Mouse (Mus musculus) cerebral cortex, adult 2 months (tissue): Measurements from ENCODE around the gene Tmem270.

Experiments used
- WGBS: fragments of 180-500 bp; shearing (Covaris S2); methylation state at CpG from one replicate; pipeline ENCODE4 v1.1.7; 2018; 5-methylcytosine and 5-hydroxymethylcytosine counted together

The Tmem270 gene

DNA sequence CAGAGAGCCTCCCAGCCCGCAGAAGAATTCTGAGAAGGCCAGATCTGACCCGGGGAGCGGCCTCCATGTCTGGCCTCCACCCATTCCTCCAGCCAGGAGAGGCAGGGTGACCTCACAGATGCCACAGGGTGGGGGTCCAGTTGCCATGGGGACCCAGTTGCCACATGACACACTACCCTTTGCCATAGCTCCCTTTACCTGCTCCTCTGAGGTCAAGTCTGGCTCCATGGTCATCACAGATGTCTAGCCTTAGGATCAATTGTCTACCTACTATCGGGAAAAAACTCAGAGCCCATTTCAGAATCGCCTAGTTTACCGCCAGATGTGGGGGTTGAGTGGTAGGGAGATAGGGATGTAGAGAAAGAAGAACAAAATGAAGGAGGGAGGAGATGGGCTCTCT, at the start of gene Tmem270:
Gene Tmem270 (minus strand): TSS at position 101 of the 400 bp plus-strand sequence.
- 88% methylated on average over 6 of the region's 6 CpGs for WGBS

- 80% methylated on average over 5 of the region's 5 CpGs for WGBS
Observed at GRCm38 (mm10) chr5:134955491-134955890, 49.0 kb upstream of the Tmem270 start.

DNA sequence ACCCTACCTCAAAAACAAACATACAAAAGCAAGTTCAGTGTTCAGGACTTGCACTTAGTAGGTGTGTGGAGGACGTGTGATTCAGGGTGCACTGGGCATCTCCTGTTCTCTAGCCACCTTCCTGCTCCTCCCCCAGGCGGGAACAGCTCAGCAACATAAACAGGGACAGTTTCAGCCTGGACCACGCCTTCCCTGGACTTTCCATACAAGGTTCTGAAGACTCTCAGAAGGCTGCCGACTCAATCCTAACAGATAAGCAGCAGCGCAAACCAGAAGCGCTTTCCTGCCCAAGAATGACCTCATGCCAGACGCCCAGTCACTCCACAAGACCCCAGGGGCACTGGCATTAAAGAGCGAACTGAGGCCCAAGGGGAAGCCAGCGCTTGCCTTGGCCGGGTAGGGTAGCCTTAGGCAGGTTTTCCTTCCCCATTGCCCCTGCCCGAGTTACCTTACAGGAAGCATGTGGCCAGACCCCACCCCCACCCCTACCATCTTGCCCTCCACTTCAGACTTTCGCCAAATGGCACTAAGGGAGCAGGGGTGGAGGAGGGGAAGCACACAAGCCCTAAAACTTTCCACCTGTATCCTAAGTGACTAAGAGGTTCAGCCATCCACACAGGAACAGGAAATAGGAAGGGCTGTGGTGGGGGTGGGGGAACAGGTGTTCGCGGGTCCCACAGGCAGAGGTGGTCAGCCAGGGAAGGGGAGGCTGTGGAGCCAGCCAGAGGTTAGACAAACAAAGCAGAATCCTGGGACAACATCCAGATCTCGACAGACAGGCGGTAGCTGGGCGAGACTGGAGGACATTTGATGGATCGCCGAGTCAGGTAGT, 44.7 kb upstream of the Tmem270 start:
- 51% methylated on average over 19 of the region's 19 CpGs for WGBS

DNA sequence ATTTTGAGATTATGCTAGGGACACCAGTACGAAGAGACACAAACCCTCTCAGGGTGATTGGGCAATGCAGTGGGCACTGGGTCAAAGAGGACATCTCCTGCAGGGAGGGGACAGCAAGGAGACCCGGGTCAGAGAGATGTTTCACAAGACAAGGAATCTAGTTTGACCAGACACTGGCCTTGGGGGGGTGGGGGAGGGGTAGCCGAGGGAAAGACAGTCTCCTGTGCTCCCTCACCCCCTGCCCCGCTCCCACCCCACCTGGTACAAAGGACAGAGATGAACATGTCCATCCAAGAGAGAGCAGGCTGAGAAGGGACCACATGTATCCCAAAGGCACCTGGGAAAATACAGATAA, 41.5 kb upstream of the Tmem270 start:
- 63% methylated on average over 4 of the region's 4 CpGs for WGBS

DNA sequence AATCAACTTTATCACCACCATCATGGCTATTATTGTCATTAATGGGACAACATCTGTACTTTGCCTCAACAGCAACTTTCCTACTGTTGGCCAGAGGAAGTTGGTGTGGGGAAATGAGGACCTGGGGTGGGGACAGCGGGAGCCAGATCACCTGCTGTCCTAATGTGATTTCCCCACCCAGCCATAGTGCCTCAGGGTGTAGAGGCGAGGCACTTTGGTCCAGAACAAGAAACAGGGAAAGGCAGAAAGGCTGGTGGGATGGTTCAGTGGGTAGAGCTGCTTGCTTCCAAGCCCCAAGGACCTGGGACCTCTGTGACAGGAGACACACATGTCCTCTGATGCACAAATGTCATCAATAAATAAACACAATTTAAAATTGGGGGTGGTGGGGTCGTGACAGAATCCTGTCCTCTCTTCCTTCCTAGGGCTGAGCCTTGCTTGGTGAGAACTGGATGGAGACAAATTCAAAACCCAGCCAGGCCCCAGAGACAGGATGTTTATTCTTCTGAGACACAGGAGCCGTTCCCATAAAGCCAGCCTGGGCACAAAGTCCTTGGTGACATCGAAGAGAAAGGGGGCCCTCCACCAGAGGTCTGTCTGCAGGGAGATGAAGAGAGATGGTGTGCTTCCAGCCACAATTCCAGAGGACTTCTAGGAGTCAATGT, 41.0 kb upstream of the Tmem270 start:
- WGBS: 76% methylated on average over 5 of the region's 5 CpGs

- WGBS: 35% methylated on average over 11 of the region's 11 CpGs
Observed at GRCm38 (mm10) chr5:134946857-134947255, 40.3 kb upstream of the Tmem270 start, which contains the start of gene Cldn4. TSS of gene Cldn4 (minus strand) at chr5:134946934.

DNA sequence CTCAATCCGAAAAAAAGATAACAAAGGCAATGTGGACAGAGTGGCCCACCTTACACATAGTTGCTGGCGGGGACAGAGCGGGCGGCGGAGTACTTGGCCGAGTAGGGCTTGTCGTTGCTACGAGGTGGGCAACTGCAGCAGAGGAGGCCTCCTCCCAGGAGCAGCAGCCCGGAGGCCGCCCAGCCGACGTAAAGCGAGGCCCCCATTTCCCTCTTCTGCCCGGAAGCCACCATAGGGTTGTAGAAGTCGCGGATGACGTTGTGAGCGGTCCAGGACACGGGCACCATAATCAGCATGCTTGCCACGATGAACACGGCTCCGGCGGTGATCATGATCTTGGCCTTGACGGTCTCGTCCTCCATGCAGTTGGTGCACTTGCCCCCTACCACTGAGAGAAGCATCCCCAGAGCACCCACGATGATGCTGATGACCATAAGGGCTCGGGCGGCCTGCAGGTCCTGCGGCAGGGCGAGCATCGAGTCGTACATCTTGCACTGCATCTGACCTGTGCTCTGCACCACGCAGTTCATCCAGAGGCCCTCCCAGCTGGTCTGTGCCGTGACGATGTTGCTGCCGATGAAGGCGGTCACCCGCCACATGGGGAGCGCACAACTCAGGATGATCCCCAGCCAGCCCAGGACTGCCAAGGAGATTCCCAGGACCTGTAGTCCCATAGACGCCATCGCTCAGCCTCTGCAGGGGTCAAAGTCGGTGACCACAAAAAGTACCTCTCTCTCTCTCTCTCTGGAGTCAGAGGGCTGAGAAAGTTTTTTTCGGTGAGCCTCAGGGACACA, 39.7 kb upstream of the Tmem270 start:
- WGBS: 39% methylated on average over 43 of the region's 43 CpGs

GRCm38 (mm10) chr5:134945266-134945959, 38.9 kb upstream of the Tmem270 start:
- WGBS: 55% methylated on average over 19 of the region's 19 CpGs

- WGBS: 81% methylated on average over 5 of the region's 5 CpGs
Observed at GRCm38 (mm10) chr5:134944179-134944578, 37.6 kb upstream of the Tmem270 start.

GRCm38 (mm10) chr5:134942740-134943139, 36.2 kb upstream of the Tmem270 start:
- 63% methylated on average over 2 of the region's 2 CpGs for WGBS

GRCm38 (mm10) chr5:134941472-134942209, 35.1 kb upstream of the Tmem270 start:
- WGBS: 89% methylated on average over 14 of the region's 14 CpGs

DNA sequence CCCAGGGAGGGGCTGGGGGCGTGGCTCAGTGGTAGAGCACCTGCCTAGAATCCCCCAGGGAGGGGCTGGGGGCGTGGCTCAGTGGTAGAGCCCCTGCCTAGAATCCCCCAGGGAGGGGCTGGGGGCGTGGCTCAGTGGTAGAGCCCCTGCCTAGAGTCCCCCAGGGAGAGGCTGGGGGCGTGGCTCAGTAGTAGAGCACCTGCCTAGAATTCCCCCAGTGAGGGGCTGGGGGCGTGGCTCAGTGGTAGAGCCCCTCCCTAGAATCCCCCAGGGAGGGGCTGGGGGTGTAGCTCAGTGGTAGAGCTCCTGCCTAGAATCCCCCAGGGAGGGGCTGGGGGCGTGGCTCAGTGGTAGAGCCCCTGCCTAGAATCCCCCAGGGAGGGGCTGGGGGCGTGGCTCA, 33.0 kb upstream of the Tmem270 start:
- 82% methylated on average over 5 of the region's 7 CpGs for WGBS

GRCm38 (mm10) chr5:134939069-134939468, 32.5 kb upstream of the Tmem270 start:
- 81% methylated on average over 3 of the region's 3 CpGs for WGBS

- 84% methylated on average over 6 of the region's 6 CpGs for WGBS
Observed at GRCm38 (mm10) chr5:134936626-134937185, 30.2 kb upstream of the Tmem270 start.

DNA sequence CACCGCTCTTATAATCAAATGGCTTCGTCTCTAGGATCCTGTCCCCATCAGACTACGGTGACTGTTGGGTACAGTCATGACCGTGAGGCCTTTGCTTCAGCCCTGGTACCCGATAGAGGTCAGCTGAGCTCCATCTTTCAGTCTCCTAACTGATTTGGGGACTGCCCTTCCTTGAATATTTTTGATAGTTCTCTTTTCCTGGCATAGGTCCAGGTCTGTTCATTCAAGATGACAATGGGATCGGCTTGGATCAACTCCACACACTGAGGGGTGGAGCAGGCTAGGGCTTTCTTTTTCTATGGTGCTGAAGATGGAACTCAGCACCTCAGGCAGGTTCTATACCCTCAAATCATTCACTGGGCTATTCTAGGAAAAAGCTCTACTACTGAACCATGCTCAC, 29.5 kb upstream of the Tmem270 start:
- 86% methylated on average over 6 of the region's 6 CpGs for WGBS

- WGBS: 96% methylated on average over 3 of the region's 3 CpGs
Observed at GRCm38 (mm10) chr5:134934666-134935065, 28.1 kb upstream of the Tmem270 start.

- 92% methylated on average over 5 of the region's 5 CpGs for WGBS
Observed at GRCm38 (mm10) chr5:134933686-134934085, 27.2 kb upstream of the Tmem270 start.

DNA sequence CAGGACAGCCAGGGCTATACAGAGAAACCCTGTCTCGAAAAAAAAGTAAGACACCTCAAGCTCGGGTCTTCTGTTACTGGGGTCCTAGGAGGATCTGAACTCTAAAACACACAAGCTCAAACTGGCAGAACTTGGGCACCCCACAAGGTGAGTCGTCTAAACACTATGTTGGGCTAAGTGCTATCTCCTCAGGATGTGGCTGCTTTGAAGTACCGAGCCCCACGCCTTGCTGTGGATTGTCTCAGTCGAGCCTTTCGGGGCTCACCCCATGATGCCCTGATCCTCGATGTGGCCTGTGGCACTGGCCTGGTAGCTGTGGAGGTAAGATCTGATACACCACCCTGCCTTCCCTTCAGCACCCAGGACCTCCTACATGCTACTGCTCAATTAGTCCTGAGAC, 26.7 kb upstream of the Tmem270 start:
- 94% methylated on average over 8 of the region's 8 CpGs for WGBS

DNA sequence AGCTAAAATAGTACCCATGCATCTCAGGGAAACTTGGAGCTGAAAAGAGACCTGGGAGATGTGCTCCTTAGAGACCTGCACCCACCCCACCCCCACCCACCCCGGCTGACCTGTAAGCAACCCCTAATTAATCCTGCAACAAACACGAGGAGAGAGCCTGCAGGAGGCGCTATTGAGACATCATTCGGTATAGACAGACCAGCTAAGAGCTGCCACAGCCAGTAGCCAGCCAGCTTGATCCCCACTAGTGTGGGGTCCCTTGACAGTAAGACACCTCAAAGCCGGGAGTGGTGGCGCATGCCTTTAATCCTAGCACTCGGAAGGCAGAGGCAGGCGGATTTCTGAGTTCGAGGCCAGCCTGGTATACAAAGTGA, 26.4 kb upstream of the Tmem270 start:
- 46% methylated on average over 9 of the region's 9 CpGs for WGBS

DNA sequence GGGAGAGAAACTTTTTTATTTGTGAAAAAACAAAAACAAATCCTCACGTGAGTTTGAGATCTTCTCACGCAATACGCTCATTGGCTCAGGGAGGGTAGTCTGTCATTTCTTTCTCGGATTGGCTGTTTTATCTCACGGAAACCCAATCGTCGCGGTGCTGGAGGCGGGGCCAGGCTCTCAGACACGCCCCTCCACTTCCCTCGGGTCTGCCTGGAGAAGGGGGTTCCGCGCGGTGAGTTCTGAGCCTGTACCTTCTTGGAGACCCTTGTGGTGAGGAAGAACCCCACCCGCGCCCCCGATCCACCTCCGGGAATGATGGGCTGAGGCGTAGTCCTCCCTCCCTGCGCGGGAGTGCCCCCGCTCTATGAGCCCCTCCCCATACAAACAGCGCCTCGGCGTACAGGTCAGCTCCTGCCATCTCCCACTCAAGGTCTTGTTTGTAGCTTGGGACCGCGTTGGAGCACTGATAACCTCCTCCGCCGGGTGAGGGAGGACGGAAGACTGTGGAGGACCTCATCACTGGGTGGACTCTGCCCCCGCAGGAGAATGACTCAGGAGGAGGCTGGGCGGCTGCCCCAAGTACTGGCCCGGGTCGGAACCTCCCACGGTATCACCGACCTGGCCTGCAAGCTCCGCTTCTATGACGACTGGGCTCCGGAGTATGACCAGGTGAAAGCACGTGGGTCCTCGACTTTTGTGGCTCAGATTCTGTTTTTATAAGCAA, 25.8 kb upstream of the Tmem270 start, which contains the start of gene Mettl27:
Gene Mettl27 (plus strand): TSS at position 190 of the 724 bp plus-strand sequence.
- under 1% methylated on average over 41 of the region's 41 CpGs for WGBS
